Mouse (Mus musculus) small intestine, adult 2 months (tissue): ENCODE measurements around the gene Trmu.

ENCODE experiments used
- CTCF ChIP-seq: fragments of 200-500 bp; IDR thresholded peaks from 2 replicates; pipeline ENCODE4 v1.5.1; 2012; ENCODE audit warnings: low read depth, mild to moderate bottlenecking, control low read depth, inconsistent platforms, low read length, moderate library complexity, mixed read lengths; ENCODE audit not compliant: insufficient replicate concordance, insufficient read length; ENCODE audit errors: extremely low read depth
- POLR2A ChIP-seq: fragments of 200-500 bp; IDR thresholded peaks from 2 replicates; pipeline ENCODE4 v1.6.1; 2012; ENCODE audit warnings: low read depth, mild to moderate bottlenecking, control low read depth, inconsistent platforms, low read length, moderate library complexity

DNA sequence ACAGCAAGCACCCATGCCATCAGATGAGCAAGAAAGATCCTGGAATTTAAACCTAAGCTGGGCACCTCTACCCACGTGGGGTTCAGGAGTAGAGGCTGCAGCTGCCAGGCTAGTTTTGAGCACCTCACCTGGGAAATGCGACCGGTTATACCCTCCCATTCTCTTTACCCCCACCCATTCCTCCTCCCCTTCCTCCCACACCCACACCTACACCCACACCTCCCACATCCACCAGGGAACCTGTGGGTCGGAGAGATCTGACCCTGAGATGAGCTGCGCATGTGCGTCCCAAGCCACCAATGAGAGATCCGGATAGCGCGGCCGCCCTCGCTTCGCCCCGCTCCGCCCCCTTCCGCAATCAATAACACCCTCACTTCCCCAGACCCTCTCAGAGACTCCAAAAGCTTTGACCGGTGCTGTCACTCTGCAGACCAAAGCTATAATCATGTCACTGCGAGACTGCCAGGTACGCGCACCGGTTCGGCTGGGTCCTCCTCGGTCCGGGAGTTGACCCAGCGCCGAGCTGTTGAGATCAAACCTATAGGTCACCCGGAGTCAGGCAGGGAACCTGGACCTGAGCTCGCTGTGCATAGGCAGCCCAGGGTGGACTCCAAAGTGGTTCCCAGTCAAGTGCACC lies 47.0 kb upstream of the Trmu start, which contains the start of gene Ttc38:
- TF ChIP-seq CTCF (no peak; the same call in 1 of the 2 replicates), POLR2A (peak; percentile 72)
